Mouse (Mus musculus): ENCODE data around the gene Mylpf. TPM values are rescaled to one million over a fixed set of nuclear protein-coding genes. Genes with fewer than 3 reads are reported as not detected.

Gene Mylpf
- total RNA-seq, 1 experiment from 2014 or later: 10.6 TPM

DNA sequence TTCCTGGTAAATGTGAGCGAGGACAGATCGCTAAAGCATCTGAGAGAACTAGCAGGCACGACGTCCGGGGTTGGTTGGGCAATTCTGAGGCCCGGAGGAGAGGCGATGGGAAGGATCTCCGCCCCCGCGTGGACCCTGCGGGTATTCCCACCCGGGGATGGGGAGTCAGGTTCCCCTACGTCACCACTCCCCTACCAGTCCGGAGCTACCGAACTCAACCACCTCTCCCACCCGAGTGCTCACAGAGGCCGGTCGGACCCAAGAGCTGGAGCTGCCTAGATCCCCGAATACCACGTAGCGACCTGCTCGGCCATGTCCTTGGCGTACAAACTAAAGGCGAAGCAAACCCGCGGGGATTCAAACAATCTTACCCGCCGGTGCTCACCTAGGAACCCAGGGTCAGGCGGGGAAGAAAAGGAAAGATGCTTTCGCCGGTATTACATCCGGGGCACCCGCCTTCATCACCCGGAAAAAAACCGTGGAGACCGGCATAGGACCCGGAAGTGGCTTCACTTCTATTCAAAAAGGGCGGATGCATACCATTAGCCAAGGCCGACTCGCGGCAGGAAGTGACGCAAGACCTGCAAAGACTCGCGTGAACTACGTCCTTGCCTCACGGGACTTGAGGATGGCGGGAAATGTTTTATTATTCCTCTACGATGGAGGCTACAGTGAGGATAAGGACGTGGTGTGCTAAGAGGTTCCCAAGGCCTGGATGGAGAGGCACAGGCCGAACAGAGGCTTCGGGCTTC, 13.0 kb upstream of the Mylpf start, which contains the start of gene Cd2bp2:
Cd2bp2 (minus strand) TSS at position 507 of the 752 bp plus-strand sequence.
- peak; percentile 93 for ATAC-seq (replicated peaks; ENCODE audit: low read depth, poor library complexity, severe bottlenecking)

DNA sequence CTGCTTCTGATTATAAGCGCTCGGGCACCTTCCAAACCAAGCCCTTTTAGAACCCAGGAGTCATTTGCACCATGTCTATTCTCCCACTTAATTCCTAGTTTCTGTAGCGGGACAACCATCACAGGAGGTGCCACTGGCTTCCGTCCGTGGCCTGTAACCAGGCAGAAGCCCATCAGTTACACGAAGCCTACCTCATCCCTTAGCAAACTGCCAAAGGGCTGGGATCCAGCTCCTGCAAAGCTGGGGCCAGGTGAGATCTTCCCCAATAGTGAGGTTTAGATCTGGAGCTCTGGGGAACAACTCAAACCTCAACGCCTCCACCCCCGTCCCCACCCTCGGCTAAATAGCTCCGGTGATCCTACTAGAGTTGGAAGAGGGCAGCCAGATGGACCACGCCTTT, 12.2 kb upstream of the Mylpf start:
- no peak for ATAC-seq (replicated peaks; ENCODE audit: low read depth, poor library complexity, severe bottlenecking)

DNA sequence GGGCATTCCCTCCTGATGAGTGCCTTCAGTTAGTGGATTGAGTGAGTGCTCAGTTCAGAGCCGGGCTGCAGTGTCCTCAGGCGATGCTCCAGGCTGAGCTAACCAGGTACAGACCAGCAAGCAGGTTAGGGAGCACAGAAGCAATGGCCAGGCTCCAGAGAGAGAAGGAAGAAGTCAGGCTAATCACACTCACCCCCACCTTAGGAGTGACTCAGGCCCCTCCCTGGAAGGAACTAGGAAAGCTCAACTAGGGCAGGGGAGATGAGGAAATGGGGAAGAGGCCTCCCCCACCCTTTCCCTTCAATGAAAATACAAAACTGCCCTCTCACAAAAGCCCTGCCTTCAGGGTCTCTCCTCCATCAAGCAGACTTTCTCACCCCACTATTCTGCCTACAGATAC, 2.1 kb upstream of the Mylpf start:
- ATAC-seq (replicated peaks; ENCODE audit: low read depth, poor library complexity, severe bottlenecking): no peak

DNA sequence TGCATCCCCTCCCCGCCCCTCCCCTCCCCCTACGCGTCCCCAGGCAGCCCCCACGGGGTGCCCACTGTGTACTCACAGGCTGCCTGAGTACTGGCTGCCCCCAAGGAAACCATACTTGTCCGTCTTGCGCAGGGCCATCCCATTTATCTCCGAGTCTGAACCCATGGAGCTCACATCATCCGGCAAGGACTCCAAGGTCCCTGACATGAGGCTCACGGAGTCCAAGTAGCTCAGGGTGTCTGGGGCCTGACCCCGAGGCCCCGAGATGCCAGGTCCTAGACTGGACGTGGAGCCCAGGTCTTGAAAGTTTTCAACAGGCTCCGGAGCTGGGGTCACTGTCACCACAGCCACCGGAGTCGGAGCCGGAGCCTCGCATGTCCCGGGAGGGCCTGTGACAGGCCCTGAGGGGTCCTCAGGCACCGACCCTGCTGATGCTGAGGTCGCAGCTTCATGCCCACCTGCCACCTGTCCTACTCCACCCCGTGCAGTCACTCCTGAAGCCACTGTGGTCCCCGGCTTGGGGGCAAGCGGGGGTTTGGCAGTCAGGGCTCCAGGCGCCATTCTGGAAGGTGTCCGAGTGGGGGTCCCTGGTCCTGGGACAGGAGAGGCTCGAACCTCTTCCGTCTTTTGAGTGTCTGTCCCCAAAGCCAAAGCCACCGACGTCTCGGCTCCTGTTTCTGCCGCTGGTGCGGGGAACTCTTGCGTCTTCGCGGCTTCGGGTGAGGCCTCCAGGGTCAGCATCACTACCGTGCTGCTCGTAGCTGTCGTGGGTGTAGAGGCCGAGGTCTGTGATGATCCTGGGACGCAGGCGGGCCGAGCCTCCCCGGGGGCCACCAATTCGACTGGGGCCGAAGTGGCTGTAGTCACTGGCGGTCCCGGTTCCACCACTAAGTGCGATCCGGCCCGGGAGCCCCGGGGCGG, 1.1 kb upstream of the Mylpf start:
- ATAC-seq (replicated peaks; ENCODE audit: low read depth, poor library complexity, severe bottlenecking): no peak

DNA sequence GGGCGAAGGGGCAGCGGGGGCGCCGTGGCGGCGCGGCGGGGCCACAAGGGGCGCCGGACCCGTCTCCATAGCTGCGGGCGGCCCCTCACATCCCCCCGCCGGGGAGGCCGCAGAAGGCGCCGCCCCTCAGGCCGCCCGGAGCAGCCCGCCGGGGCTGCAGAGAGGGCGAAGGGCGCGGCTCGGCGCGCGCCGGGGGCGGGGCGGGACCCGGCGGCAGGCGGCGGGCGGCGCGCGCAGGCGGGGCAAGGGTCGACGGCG, 466 bp upstream of the Mylpf start, which contains the start of gene Tbc1d10b:
Tbc1d10b (minus strand) TSS at position 174 of the 258 bp plus-strand sequence.
- ATAC-seq (replicated peaks; ENCODE audit: low read depth, poor library complexity, severe bottlenecking): no peak; the same call in 1 of the 2 replicates

DNA sequence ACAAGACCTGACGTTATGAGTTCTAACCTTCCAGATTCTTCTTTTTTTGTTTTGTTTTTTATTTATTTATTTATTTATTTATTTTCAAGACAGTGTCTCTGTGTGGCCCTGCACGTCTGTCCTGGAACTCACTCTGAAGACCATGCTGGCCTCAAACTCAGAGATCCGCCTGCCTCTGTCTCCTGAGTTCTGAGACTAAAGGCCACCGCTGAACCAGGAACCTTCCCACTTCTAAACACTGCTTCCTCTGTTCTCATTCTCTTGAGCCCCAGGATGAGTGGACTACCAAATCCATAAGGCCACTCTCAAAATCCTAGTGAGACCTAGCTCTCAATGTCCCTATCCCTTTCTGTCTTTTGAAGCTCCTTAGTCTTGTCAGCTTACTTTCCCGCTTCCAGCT, 1.2 kb downstream of the Mylpf start:
- no peak for ATAC-seq (replicated peaks; ENCODE audit: low read depth, poor library complexity, severe bottlenecking)

DNA sequence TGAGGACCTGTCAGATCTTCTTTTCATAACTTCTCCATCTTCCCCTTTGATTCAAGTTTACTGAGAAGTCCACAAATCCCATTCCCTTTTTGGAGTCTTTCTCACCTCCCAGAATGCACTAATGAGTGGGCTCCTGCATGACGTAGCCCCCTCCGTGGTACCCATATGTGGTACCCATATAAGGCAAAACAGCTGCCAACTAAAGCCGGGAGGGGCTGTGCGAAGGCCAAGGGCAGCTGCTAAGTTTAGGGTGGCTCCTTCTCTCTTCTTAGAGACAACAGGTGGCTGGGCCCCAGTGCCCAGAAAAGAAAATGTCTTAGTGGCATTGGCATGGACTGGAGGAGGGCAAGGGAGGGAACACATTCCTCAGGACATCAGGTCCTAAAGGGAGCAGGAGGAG, 1.6 kb downstream of the Mylpf start:
- ATAC-seq (replicated peaks; ENCODE audit: low read depth, poor library complexity, severe bottlenecking): no peak

DNA sequence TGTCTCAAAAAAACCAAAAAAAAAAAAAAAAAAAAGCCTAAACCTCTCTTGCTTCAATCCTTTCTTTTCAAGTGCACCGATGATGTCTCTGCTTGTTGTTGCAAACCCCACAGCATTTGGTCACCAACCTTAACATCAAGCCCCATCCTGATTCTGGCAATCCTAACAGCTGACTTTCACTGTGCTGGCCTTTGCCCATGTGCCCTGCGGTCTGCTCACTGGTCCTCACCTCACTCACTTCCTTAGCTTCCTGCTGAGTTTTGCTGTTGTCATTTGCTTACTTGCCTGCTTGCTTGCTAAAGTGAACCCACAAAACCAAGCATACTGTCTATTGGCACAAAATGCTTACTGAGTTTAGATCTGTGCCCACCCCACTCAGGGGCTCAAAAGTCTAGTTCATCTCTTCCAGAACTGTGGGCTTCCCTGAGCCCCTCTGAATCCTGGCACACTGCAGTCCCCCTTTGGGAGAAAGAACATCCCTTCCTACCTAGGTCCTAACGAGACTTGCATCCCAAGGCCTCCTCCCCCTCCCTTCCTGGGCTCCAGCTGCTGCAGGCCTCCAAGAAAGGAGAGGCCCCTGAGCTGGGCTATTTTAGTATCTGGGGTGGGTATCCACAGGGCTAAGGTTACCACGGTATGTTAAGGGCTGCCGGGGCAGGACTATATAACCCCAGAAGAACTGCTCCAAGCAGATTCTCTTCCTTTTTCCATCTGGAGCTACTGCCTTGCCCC, 2.5 kb downstream of the Mylpf start:
- ATAC-seq (replicated peaks; ENCODE audit: low read depth, poor library complexity, severe bottlenecking): no peak

DNA sequence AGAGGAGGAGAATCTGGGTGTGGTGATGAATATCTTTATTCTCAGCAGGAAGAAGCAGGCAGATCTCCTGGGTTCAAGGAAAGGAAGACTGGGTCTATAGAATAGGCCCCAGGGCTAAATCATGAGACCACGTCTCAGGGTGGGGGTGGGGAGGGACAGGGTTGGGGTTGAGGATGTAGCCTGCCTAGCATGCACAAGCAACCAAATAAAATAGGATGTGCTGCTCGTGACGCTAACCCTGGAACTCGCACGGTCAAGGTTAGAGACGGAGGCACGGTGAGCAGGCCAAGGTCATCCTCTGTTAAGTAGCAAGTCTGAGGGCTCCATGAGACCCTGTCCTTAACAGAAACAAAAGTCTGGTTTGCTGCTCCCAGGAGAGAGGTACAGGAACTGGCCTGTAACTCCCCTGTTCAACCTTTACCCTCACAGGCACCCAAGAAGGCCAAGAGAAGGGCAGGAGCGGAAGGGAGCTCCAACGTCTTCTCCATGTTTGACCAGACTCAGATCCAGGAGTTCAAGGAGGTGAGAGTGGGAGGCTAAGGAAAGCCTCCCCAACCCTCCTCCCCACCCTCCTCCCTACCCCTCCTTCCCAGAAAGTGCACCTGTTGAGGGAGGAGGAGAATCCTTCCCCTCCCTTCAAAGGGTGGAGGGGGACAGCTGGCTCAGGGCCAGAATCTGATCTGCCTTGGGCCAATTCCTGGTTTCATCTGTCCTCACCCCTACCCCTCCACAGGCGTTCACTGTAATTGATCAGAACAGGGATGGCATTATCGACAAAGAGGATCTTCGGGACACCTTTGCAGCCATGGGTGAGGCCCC, 4.0 kb downstream of the Mylpf start:
- ATAC-seq (replicated peaks; ENCODE audit: low read depth, poor library complexity, severe bottlenecking): no peak

DNA sequence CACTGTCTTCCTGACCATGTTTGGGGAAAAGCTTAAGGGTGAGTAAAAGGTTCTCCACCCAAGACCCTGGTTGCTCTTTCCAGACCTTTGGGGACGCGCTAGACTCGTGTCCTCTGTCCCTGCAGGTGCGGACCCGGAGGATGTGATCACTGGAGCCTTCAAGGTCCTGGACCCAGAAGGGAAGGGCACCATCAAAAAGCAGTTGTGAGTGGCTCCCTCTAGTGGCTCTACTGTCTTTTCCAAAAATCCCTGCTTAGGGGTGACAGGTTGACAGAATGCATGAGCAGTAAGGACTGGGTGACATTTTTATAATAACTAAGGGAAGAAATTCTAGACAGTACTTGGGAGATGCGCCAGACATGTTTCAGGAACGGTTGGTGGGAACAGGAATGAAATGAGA, 4.8 kb downstream of the Mylpf start:
- no peak for ATAC-seq (replicated peaks; ENCODE audit: low read depth, poor library complexity, severe bottlenecking)

DNA sequence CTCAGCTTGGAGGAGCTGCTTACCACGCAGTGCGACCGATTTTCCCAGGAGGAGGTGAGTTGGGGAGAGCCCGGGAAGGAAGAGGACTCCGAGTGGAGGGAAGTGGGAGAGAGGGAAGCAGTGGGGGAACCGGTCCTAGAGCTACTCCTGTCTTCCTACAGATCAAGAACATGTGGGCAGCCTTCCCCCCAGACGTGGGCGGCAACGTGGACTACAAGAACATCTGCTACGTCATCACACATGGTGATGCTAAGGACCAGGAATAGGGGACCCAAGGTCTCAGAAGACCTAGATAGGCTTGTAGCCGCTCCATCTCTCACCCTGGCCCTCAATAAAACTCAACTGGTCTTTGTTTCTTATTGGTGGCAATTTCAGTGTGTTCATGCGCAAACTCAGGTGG, 5.2 kb downstream of the Mylpf start:
- ATAC-seq (replicated peaks; ENCODE audit: low read depth, poor library complexity, severe bottlenecking): no peak

DNA sequence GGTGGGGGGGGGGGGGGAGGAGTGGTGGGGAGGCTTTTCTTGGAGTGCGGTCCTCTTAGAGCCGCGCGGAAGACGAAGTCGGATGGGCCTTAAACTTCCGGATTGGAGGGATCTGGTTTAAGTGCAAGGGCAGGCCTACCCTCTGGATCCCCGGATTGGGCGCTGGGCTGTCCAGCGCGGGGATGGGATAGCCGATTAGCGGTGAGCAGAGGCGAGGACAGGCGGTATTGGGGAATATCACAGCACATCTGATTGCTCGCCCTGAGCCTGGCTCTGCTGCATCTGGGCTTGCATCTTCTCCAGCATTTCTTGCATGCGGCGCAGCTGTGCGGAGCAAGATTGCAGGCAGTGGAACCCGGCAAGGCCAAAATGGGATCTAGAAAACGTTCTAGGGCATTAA, 5.8 kb downstream of the Mylpf start:
- ATAC-seq (replicated peaks; ENCODE audit: low read depth, poor library complexity, severe bottlenecking): no peak

DNA sequence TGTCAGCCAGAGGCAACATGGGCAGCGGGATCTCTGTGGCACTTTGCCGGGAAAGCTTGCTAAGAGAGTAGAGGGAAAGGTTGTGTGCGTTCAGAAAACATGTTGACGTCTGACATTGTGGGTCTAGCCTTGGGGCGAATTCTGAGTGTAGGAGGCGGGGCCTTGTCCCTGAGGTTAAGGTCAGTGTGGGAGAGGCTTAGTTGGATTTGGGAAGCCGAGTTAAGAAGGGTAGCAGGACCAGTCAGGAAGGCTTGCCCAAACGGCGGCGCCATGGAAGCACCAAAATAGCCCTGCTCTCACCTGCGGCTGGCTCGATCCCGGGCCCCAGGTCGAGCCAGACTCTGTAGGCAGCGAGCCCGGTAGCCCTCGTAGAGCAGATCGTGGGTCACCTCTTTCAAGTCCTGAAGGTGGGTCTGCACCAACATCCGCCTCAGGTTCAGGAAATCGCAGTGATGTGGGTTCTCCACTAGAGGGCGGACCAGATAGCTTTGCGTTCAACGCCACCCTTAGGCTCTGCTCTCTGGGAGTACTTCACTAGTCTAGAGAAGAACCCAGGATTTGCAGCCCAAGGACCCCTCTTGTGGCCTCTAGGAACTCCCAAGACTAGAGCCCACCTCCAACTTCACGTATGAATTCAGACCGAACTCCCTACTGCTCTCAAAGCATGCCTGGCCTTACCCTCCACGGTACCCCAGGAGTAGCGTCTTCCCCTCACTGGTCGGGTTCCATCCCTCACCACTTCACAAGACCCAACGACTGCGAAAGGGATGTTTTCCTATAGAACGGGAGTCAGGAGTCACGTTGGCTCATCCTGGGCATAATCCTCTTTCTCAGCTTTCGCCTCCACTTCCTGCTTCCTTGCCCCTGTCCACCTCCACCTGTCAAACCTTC, 6.5 kb downstream of the Mylpf start:
- ATAC-seq (replicated peaks; ENCODE audit: low read depth, poor library complexity, severe bottlenecking): peak; percentile 65

DNA sequence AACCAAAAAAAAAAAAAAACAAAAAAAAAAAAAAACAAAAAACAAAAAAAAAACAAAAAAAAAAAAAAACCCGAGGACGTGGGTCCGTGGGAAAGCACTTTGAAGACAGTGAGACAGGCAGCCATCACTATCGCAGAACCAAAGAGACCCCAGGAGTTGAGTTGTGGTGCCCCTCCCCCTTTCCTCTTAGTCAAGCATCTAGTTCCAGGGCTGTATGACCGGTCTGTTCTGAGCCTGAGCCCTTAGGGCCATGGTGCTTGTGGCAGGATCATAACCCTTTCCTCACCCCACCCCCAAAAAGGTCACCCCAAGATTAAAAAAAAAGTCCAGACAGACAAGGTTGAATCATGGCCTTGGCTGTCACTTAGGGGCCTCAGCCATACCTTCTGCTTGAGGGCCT, 7.6 kb downstream of the Mylpf start:
- ATAC-seq (replicated peaks; ENCODE audit: low read depth, poor library complexity, severe bottlenecking): no peak

DNA sequence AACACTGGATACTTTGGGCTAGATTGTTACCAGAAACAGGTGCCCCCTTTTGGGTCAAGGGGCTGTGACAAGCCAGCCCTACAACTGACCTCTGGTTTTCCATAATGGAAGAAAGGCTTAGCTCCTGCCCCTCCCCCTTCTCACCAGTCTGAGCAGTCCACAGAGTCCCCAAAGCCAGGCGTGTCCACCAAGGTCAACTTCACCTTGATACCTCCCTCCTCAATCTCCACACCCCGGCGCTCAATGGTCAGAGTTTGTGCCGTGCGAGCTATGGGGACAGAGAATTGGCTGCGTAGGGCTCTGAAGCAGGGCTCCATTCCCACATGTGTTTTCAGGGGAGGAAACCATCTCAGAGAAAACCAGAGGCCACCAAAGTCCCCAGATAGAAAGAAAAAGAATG, 8.8 kb downstream of the Mylpf start:
- ATAC-seq (replicated peaks; ENCODE audit: low read depth, poor library complexity, severe bottlenecking): no peak

DNA sequence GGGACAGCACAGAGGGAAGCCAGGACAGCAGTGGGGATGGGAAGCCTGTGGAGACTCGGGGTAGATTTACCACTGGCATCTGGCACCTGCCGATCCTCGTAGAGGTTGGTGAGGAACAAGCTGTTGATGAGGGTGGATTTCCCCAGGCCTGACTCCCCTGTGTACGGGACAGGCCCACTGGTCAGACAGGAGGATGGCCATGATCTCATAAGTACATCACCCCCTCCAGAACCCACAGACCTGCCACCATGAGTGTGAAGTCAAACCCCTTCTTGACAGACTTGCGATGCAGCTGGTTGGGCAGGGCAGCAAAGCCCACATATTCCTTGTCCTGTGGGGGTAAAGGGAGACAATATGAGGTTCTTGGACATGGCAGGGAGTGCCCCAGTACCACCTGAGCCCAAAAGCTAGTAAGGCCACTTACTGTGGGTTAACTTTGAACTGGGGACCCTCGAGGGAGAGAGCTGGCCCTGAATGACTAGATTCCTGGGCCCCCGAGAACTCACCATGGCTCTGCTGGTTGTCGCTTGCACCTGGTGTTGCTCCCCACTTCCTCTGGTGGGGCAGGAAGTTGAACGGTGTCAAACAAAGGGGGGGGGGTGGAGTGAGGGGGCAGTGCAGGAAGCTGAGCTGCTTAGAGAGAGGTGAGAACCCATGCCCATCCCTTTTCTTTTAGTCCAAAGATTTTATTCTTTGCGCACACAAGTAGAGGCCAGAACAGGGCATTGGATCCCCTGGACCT, 9.4 kb downstream of the Mylpf start:
- peak; percentile 23; the same call in 1 of the 2 replicates for ATAC-seq (replicated peaks; ENCODE audit: low read depth, poor library complexity, severe bottlenecking)

DNA sequence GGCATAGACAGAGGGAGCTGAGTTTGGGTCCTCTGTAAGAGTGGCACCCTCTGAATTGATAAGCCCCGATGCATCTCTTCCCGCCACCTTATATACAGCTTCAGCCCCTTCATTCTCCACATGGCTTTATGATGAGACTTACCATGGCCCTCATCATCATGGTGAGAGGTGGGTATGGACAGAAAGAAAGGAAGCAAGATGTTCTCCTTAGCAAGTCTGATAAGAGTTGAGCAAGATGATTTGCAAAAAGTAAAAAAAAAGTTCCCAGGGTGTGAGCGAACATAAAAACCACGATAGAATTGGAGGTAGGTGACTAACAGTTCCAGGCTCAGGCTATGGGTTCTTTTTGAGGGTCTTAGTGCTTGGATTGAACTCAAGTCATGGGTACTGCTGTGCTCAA, 10.0 kb downstream of the Mylpf start:
- peak; percentile 35 for ATAC-seq (replicated peaks; ENCODE audit: low read depth, poor library complexity, severe bottlenecking)

DNA sequence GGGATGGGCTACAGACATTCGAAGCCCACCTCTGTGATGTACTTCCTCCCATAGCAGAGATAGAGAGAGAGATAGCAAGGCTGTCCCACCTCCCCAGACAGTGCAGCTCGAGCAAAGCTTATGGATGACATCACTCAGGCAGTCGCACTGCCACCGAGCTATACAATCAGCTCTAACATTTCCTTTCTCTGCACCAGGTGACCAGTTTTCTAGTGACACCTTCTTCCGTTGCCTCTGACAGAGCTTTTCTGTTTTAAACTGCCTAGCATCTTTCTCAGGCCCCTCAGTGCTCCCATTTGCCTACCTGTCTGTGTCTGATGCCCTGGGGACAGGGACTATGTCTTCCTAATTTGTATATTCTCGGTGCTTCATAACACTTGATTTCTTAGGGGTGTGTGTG, 11.8 kb downstream of the Mylpf start:
- no peak for ATAC-seq (replicated peaks; ENCODE audit: low read depth, poor library complexity, severe bottlenecking)
